Mouse (Mus musculus) kidney, embryonic 14.5 days (tissue): ENCODE measurements around the gene Ctdspl. TPM values are rescaled to one million over a fixed set of nuclear protein-coding genes. Genes with fewer than 3 reads are reported as not detected.

Source experiments
- ATAC-seq: fragments of 200-750 bp; cut with Nextera tagmentation; 2 replicates; pipeline ENCODE4 v1.8.0; 2017; ENCODE audit warnings: moderate number of reproducible peaks, mild to moderate bottlenecking, moderate TSS enrichment, moderate library complexity; ENCODE audit not compliant: low FRiP score, low TSS enrichment
- H3K27ac ChIP-seq: fragments of 300-500 bp; sonication (generic); 2 replicates; pipeline ENCODE4 v1.5.1; 2014; ENCODE audit warnings: low read depth, mild to moderate bottlenecking, low read length, moderate library complexity, mixed read lengths
- H3K27me3 ChIP-seq: fragments of 300-500 bp; sonication (generic); 2 replicates; pipeline ENCODE4 v1.6.1; 2014; ENCODE audit warnings: mild to moderate bottlenecking, low read length; ENCODE audit not compliant: control insufficient read depth, insufficient read depth
- H3K36me3 ChIP-seq: fragments of 300-500 bp; sonication (generic); 2 replicates; pipeline ENCODE4 v1.6.1; 2014; ENCODE audit warnings: low read length, mixed read lengths; ENCODE audit not compliant: control insufficient read depth, insufficient read depth
- H3K4me1 ChIP-seq: fragments of 300-500 bp; sonication (generic); 2 replicates; pipeline ENCODE4 v1.6.1; 2014; ENCODE audit warnings: low read length, mixed read lengths; ENCODE audit not compliant: control insufficient read depth, insufficient read depth
- H3K4me2 ChIP-seq: fragments of 300-500 bp; sonication (generic); replicated peaks from 2 replicates; pipeline ENCODE4 v1.6.1; 2014; ENCODE audit warnings: low read depth, mild to moderate bottlenecking, low read length
- H3K4me3 ChIP-seq: fragments of 300-500 bp; sonication (generic); 2 replicates; pipeline ENCODE4 v1.5.1; 2014; ENCODE audit warnings: mild to moderate bottlenecking, low read length
- H3K9ac ChIP-seq: fragments of 300-500 bp; sonication (generic); 2 replicates; pipeline ENCODE4 v1.6.1; 2014; ENCODE audit warnings: low read depth, mild to moderate bottlenecking, low read length, moderate library complexity
- H3K9me3 ChIP-seq: fragments of 300-500 bp; sonication (generic); 2 replicates; pipeline ENCODE4 v1.6.1; 2016; ENCODE audit warnings: low read length; ENCODE audit not compliant: control insufficient read depth
- WGBS: fragments of 180-500 bp; shearing (Covaris S2); extraction: QIAGEN DNeasy Blood & Tissue Kit; methylation state at CpG from one replicate; pipeline ENCODE4 v1.1.7; 2014; 5-methylcytosine and 5-hydroxymethylcytosine counted together
- polyA plus RNA-seq: library from polyadenylated mRNA; unstranded; fragments of >200 nt; fragmentation: Nextera tagmentation; extraction: Ambion mirVana; gene quantifications from 2 replicates; pipeline ENCODE4 v1.2.1, GENCODE M21; 2014

Gene Ctdspl
- polyA plus RNA-seq, 1 experiment from 2014 or later: 31.2 TPM

DNA sequence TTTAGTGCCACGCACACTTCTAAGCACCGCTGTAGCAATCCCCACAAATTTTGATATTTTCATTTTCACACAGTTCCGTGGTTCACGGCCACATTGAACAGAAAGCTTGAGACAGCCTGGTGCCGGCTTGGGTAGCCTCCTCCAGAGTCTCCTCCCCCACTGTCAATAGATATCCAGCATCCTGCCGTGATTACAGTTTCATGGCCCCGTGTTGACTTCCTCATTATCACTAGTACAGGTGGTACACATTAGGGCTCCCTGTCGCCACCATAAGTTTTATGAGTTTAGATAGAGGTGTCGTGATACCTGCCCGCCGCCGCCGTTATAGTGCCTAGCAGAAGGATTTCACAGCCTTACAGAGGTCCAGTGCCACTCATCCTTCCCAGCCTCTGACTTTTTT lies 8.8 kb downstream of the Ctdspl start:
- Histone ChIP-seq H3K27me3 (no peaks in the 10 kb centered on the region), H3K4me3 (no peak overlapping the region), H3K9me3 (no peaks in the 10 kb centered on the region), H3K4me1 (peaks cover 45% of the 10 kb centered on the region), H3K9ac (no peak overlapping the region), H3K4me2 (no peak overlapping the region), H3K36me3 (peaks cover 3% of the 10 kb centered on the region; the same call in 1 of the 2 replicates), H3K27ac (no peak overlapping the region)
- 50% methylated on average over 13 of the region's 13 CpGs for WGBS
- no peak for ATAC-seq

DNA sequence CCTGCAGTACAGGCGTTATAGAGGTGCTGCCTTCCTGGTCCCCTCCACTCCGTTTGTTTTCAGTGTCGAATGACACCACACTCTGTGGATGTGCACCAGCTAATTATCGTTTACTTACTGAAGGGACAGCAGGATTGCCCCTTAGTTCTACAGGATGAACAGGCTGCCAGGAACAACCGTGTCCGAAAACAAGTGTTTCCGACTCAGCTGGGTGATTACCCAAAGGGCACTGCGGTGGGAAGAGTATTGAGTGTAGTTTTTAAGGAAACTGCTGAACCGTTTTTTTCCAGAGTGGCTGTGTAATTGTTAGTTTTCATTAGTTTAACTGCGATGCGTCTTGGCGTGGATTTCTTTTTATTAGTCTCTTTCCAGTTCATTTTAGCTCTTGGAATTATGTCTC lies 9.8 kb downstream of the Ctdspl start:
- Histone ChIP-seq H3K27me3 (no peaks in the 10 kb centered on the region), H3K36me3 (peaks cover 3% of the 10 kb centered on the region; the same call in 1 of the 2 replicates), H3K4me1 (peaks cover 49% of the 10 kb centered on the region), H3K4me3 (no peak overlapping the region), H3K9me3 (no peaks in the 10 kb centered on the region), H3K9ac (no peak overlapping the region), H3K4me2 (no peak overlapping the region), H3K27ac (0 out of 2 replicates have a peak overlapping the region, but pooled peaks have one; percentile 38)
- no peak for ATAC-seq
- 25% methylated on average over 12 of the region's 12 CpGs for WGBS

DNA sequence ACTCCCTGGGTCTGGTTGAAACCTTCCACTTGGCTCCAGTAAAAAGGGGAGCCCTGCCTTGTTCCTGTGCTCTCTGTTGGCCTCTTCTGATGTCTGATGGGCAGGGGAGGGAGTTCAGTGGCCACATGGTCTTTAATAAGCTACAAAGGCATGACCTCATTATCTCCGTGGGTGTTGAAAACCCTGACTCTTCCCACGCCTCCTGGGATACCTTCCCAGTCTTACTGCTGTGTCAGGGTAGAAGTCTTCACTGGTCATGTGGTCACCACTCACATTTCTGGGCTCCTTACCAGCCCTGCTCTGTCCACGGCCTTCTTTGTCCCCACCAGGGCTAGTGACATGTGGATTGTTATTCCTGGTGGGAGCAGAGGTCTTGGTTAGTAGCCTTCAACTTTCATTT lies 11.3 kb downstream of the Ctdspl start:
- H3K27me3 ChIP-seq: no peaks in the 10 kb centered on the region
- H3K9ac ChIP-seq: no peak overlapping the region
- 0 out of 2 replicates have a peak, but pooled peaks have one; percentile 13 for ATAC-seq
- H3K4me1 ChIP-seq: peaks cover 49% of the 10 kb centered on the region
- no peak overlapping the region for H3K27ac ChIP-seq
- 43% methylated on average over 3 of the region's 3 CpGs for WGBS
- no peak overlapping the region for H3K4me3 ChIP-seq
- no peak overlapping the region for H3K4me2 ChIP-seq
- peaks cover 6% of the 10 kb centered on the region; the same call in 1 of the 2 replicates for H3K36me3 ChIP-seq
- H3K9me3 ChIP-seq: no peaks in the 10 kb centered on the region

DNA sequence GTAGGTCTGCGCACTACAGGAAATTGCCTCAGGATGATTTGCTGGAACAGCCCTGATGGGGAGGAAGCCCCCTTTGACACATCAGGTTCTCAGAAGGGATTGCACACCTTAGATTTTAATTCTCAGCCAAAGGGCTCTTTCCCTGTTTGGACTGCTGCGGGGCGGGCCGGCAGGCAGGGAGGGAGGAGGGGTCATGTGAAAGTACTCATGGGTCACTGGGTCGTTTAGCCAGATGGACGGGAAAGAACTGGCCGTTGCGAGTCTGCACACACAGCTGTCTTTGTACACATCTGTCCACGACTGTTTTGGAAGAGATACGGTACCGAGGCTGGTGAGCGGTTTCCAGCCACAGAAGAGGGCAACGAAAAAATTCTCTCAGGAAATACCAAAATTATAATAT lies 13.2 kb downstream of the Ctdspl start:
- WGBS: 10% methylated on average over 13 of the region's 13 CpGs
- Histone ChIP-seq H3K4me3 (no peak overlapping the region), H3K4me1 (peaks cover 44% of the 10 kb centered on the region), H3K27ac (peak overlapping the region; percentile 62), H3K9me3 (no peaks in the 10 kb centered on the region), H3K27me3 (no peaks in the 10 kb centered on the region), H3K36me3 (peaks cover 3% of the 10 kb centered on the region; the same call in 1 of the 2 replicates), H3K9ac (no peak overlapping the region), H3K4me2 (peak overlapping the region; percentile 12; the same call in 1 of the 2 replicates)
- peak; percentile 30; the same call in 1 of the 2 replicates for ATAC-seq

DNA sequence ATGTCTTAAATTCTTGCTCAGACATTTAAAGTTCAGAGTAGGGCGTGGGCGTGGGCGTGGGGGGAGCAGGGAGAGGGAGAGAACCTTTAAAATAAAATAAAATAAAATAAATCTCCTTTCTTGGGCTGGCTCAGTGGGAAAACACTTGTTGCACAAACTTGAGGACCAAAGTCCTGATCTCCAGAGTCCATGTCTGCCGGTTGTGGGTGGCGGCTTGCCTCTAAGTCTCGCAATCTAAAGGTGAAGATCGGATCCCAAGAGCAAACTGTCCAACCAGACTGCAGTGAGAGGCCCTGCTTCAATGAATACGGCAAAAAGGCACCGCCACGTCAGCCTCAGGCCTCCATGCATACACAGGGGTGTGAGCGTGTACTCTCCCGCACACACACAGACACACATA lies 13.6 kb downstream of the Ctdspl start:
- Histone ChIP-seq H3K27ac (peak overlapping the region; percentile 62), H3K4me2 (peak overlapping the region; percentile 12; the same call in 1 of the 2 replicates), H3K36me3 (peaks cover 3% of the 10 kb centered on the region; the same call in 1 of the 2 replicates), H3K9me3 (no peaks in the 10 kb centered on the region), H3K4me1 (peaks cover 40% of the 10 kb centered on the region), H3K9ac (no peak overlapping the region), H3K4me3 (no peak overlapping the region), H3K27me3 (no peaks in the 10 kb centered on the region)
- WGBS: 50% methylated on average over 12 of the region's 12 CpGs
- ATAC-seq: no peak

DNA sequence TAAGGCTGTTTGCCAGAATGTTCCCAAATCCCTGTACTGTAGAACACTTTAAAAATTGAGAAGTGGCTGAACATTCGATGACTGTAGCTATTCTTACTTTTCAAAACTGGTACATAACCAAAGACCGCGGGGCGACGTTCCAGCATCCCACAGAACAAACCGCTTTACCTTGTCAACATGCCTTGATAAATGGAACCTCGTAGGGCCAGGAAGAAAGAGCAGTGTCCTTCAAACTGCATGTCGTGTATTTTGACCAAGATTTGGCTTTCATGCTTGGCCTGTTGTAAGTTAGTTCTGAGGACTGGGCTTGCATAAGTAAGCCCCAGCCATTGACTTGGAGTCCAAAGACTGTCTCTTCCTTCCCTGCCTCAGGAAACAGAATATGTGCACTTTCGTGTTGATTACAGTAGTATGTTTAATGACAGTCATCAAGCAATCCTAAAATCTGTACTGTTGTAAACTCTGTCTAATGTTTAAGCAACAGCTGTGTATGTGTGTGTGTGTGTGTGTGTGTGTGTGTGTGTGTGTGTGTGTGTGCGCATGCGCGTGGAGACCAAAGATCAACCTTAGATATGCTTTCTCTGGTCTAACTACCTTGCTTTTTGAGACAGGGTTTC lies 14.4 kb downstream of the Ctdspl start:
- no peak for ATAC-seq
- no peak overlapping the region for H3K4me2 ChIP-seq
- no peaks in the 10 kb centered on the region for H3K27me3 ChIP-seq
- H3K9ac ChIP-seq: no peak overlapping the region
- H3K9me3 ChIP-seq: no peaks in the 10 kb centered on the region
- WGBS: 82% methylated on average over 12 of the region's 12 CpGs
- H3K36me3 ChIP-seq: peaks cover 3% of the 10 kb centered on the region; the same call in 1 of the 2 replicates
- H3K4me1 ChIP-seq: peaks cover 36% of the 10 kb centered on the region
- H3K27ac ChIP-seq: no peak overlapping the region
- no peak overlapping the region for H3K4me3 ChIP-seq

DNA sequence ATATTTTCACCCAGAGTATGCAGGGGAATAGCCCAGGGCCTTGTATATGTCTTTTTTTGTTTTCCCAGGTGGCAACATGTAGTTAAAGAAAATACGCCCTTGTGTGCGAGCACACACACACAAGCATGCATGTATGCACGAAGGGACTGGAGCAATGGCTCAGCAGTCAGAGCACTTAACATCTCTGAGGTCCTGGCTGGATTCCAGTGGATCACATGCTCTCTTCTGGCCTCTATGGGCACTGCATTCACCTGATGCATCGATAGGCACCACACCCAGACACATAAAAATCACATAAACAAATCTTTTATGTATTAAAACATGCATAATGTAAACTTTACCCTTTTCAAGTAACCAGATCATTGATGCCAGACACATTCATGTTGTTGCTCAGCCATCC lies 15.8 kb downstream of the Ctdspl start:
- H3K27me3 ChIP-seq: no peaks in the 10 kb centered on the region
- no peak overlapping the region for H3K4me2 ChIP-seq
- 86% methylated on average over 4 of the region's 4 CpGs for whole genome bisulfite sequencing
- no peaks in the 10 kb centered on the region for H3K9me3 ChIP-seq
- H3K27ac ChIP-seq: no peak overlapping the region
- H3K4me1 ChIP-seq: peaks cover 24% of the 10 kb centered on the region
- ATAC-seq: no peak
- H3K4me3 ChIP-seq: no peak overlapping the region
- H3K9ac ChIP-seq: no peak overlapping the region
- H3K36me3 ChIP-seq: peaks cover 3% of the 10 kb centered on the region; the same call in 1 of the 2 replicates

DNA sequence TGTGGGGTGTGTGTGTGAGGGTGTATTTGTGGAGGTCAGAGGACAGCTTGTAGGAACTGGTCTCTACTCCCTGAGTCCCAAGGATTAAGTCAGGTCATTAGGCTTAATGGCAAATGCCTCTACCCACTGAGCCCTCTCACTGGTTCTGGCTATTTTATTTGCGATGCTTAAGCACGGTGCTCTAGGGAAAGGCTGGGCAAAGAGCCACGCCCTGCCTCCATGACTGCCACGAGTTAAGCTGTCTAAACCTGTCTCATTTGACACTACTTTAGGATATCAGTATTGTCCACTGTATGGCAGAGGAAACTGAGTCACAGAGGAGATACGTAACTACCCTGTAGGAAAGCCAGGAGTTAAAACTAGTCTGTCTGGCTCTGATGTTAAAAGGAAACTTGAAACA lies 17.7 kb downstream of the Ctdspl start:
- no peaks in the 10 kb centered on the region for H3K27me3 ChIP-seq
- no peak overlapping the region for H3K9ac ChIP-seq
- no peak overlapping the region for H3K27ac ChIP-seq
- no peak overlapping the region for H3K4me2 ChIP-seq
- WGBS: 68% methylated on average over 5 of the region's 5 CpGs
- no peak overlapping the region for H3K4me3 ChIP-seq
- peaks cover 3% of the 10 kb centered on the region; the same call in 1 of the 2 replicates for H3K36me3 ChIP-seq
- peaks cover 17% of the 10 kb centered on the region for H3K4me1 ChIP-seq
- ATAC-seq: no peak
- no peaks in the 10 kb centered on the region for H3K9me3 ChIP-seq

DNA sequence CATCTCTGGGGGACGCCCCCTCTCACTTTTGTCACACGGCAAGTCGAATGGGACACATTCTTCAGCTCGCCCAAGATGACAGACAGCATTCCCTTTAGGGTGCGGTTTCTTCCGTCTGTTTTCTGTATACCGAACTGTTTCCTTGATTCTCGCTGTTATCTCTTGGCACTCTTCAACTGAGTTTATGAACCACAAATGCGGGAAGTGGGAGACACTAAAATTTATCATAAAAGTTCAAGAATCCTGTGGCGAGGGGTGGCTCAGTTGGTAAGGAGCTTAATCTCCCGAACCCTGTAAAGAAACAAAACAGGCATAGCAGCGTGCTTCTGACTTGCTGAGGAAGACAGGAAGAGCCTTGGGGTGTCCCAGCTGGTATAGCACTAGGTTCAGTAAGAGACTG lies 18.1 kb downstream of the Ctdspl start:
- H3K27ac ChIP-seq: no peak overlapping the region
- peaks cover 3% of the 10 kb centered on the region; the same call in 1 of the 2 replicates for H3K36me3 ChIP-seq
- H3K9ac ChIP-seq: no peak overlapping the region
- 75% methylated on average over 12 of the region's 12 CpGs for WGBS
- ATAC-seq: no peak
- H3K9me3 ChIP-seq: no peaks in the 10 kb centered on the region
- H3K27me3 ChIP-seq: no peaks in the 10 kb centered on the region
- H3K4me2 ChIP-seq: no peak overlapping the region
- H3K4me3 ChIP-seq: no peak overlapping the region
- H3K4me1 ChIP-seq: peaks cover 15% of the 10 kb centered on the region
